Mouse (Mus musculus): Measurements from ENCODE around the gene Med25. TPM values are rescaled to one million over a fixed set of nuclear protein-coding genes. Genes with fewer than 3 reads are reported as not detected.

Gene Med25
- polyA plus RNA-seq, 1 experiment: 57.4 TPM

GRCm38 (mm10) chr7:44850146-44850545 is 42.4 kb downstream of the Med25 start:
- H3ac ChIP-seq (ENCODE audit: control insufficient read depth, insufficient read length): peak overlapping the region; percentile 80
- peak overlapping the region; percentile 72 for H3K4me2 ChIP-seq (ENCODE audit: low read depth)
- H3K4me3 ChIP-seq: peak overlapping the region; percentile 94
- H3K27me3 ChIP-seq (ENCODE audit: control insufficient read depth, insufficient read depth, insufficient read length): no peaks in the 10 kb centered on the region
- H3K36me3 ChIP-seq (ENCODE audit: control insufficient read depth, insufficient read depth): peaks cover 7% of the 10 kb centered on the region
- peaks cover 34% of the 10 kb centered on the region for H3K79me2 ChIP-seq (ENCODE audit: control insufficient read depth, insufficient read depth)
- no peak for TF ChIP-seq USF1 (IDR thresholded peaks at IDR 0.05; ENCODE audit: low read depth)
- TF ChIP-seq POLR2A (IDR thresholded peaks at IDR 0.05; ENCODE audit: insufficient read length, low read depth): peak; percentile 46

GRCm38 (mm10) chr7:44849416-44850111 is 42.9 kb downstream of the Med25 start:
- H3K27me3 ChIP-seq (ENCODE audit: control insufficient read depth, insufficient read depth, insufficient read length): no peaks in the 10 kb centered on the region
- H3K4me2 ChIP-seq (ENCODE audit: low read depth): peak overlapping the region; percentile 72
- H3ac ChIP-seq (ENCODE audit: control insufficient read depth, insufficient read length): peak overlapping the region; percentile 80
- H3K79me2 ChIP-seq (ENCODE audit: control insufficient read depth, insufficient read depth): peaks cover 34% of the 10 kb centered on the region
- peak overlapping the region; percentile 94 for H3K4me3 ChIP-seq
- peaks cover 7% of the 10 kb centered on the region for H3K36me3 ChIP-seq (ENCODE audit: control insufficient read depth, insufficient read depth)
- TF ChIP-seq CEBPB (IDR thresholded peaks at IDR 0.05; ENCODE audit: insufficient read depth, poor library complexity, severe bottlenecking) (0 out of 2 replicates have a peak, but pooled peaks have one; percentile 11), REST (IDR thresholded peaks at IDR 0.05; ENCODE audit: insufficient read depth, insufficient read length) (no peak), POLR2AphosphoS2 (IDR thresholded peaks at IDR 0.05; ENCODE audit: insufficient read length, low read depth) (peak; percentile 48), MYOD1 (IDR thresholded peaks at IDR 0.05; ENCODE audit: control insufficient read depth in 1 of 3, insufficient read length in 2 of 3, low read depth in 2 of 3) (peak in 1 of 3 experiments; percentile 14), MYOG (IDR thresholded peaks at IDR 0.05; ENCODE audit: control insufficient read depth in 1 of 3, insufficient read depth in 1 of 3, insufficient read length in 2 of 3, low read depth in 2 of 3) (no peak), E2F4 (IDR thresholded peaks at IDR 0.05; ENCODE audit: insufficient read depth) (no peak), POLR2A (IDR thresholded peaks at IDR 0.05; ENCODE audit: insufficient read length, low read depth) (peak; percentile 61), MAX (IDR thresholded peaks at IDR 0.05; ENCODE audit: low read depth) (peak; percentile 12), TCF12 (IDR thresholded peaks at IDR 0.05; ENCODE audit: insufficient read depth, poor library complexity, severe bottlenecking) (no peak), USF1 (IDR thresholded peaks at IDR 0.05; ENCODE audit: low read depth) (peak; percentile 46), TCF3 (IDR thresholded peaks at IDR 0.05; ENCODE audit: insufficient read length, low read depth) (no peak), SRF (IDR thresholded peaks at IDR 0.05; ENCODE audit: control insufficient read depth, insufficient read length, low read depth) (peak; percentile 32)

- Histone ChIP-seq H3K36me3 (ENCODE audit: control insufficient read depth, insufficient read depth) (peaks cover 7% of the 10 kb centered on the region), H3ac (ENCODE audit: control insufficient read depth, insufficient read length) (peak within 1 kb of the TSS; percentile 80), H3K4me2 (ENCODE audit: low read depth) (peak within 1 kb of the TSS; percentile 90), H3K4me3 (peak within 1 kb of the TSS; percentile 94), H3K27me3 (ENCODE audit: control insufficient read depth, insufficient read depth, insufficient read length) (no peaks in the 10 kb centered on the region), H3K79me2 (ENCODE audit: control insufficient read depth, insufficient read depth) (peaks cover 34% of the 10 kb centered on the region)
- TF ChIP-seq MYOG (IDR thresholded peaks at IDR 0.05; ENCODE audit: control insufficient read depth in 1 of 3, insufficient read depth in 1 of 3, insufficient read length in 2 of 3, low read depth in 2 of 3) (no peak), USF1 (IDR thresholded peaks at IDR 0.05; ENCODE audit: low read depth) (peak; percentile 84), POLR2A (IDR thresholded peaks at IDR 0.05; ENCODE audit: insufficient read length, low read depth) (peak; percentile 21)
These were observed 43.7 kb downstream of the Med25 start, which contains the start of the genes Akt1s1 and Tbc1d17 for GRCm38 (mm10) chr7:44848561-44849415. Gene Akt1s1 (plus strand): TSS chr7:44848991. Gene Tbc1d17 (minus strand): TSS chr7:44849079.

- Histone ChIP-seq H3K27me3 (ENCODE audit: control insufficient read depth, insufficient read depth, insufficient read length) (no peaks in the 10 kb centered on the region), H3K4me3 (peak overlapping the region; percentile 94), H3ac (ENCODE audit: control insufficient read depth, insufficient read length) (peak overlapping the region; percentile 80), H3K36me3 (ENCODE audit: control insufficient read depth, insufficient read depth) (peaks cover 7% of the 10 kb centered on the region), H3K79me2 (ENCODE audit: control insufficient read depth, insufficient read depth) (peaks cover 34% of the 10 kb centered on the region), H3K4me2 (ENCODE audit: low read depth) (peak overlapping the region; percentile 90)
- TF ChIP-seq MYOD1 (IDR thresholded peaks at IDR 0.05; ENCODE audit: control insufficient read depth in 1 of 3, insufficient read length in 2 of 3, low read depth in 2 of 3) (no peak), POLR2AphosphoS2 (IDR thresholded peaks at IDR 0.05; ENCODE audit: insufficient read length, low read depth) (no peak), TCF12 (IDR thresholded peaks at IDR 0.05; ENCODE audit: insufficient read depth, poor library complexity, severe bottlenecking) (no peak), MYOG (IDR thresholded peaks at IDR 0.05; ENCODE audit: control insufficient read depth in 1 of 3, insufficient read depth in 1 of 3, insufficient read length in 2 of 3, low read depth in 2 of 3) (no peak), E2F4 (IDR thresholded peaks at IDR 0.05; ENCODE audit: insufficient read depth) (no peak), CEBPB (IDR thresholded peaks at IDR 0.05; ENCODE audit: insufficient read depth, poor library complexity, severe bottlenecking) (no peak)
These were observed 44.7 kb downstream of the Med25 start for GRCm38 (mm10) chr7:44847772-44848171.

- no peaks in the 10 kb centered on the region for H3K27me3 ChIP-seq (ENCODE audit: control insufficient read depth, insufficient read depth, insufficient read length)
- H3K4me3 ChIP-seq: no peak overlapping the region
- H3K36me3 ChIP-seq (ENCODE audit: control insufficient read depth, insufficient read depth): peaks cover 7% of the 10 kb centered on the region
- peaks cover 29% of the 10 kb centered on the region for H3K79me2 ChIP-seq (ENCODE audit: control insufficient read depth, insufficient read depth)
- no peak overlapping the region for H3K4me2 ChIP-seq (ENCODE audit: low read depth)
- H3ac ChIP-seq (ENCODE audit: control insufficient read depth, insufficient read length): no peak overlapping the region
- no peak for TF ChIP-seq TCF3 (IDR thresholded peaks at IDR 0.05; ENCODE audit: insufficient read length, low read depth)
- no peak for TF ChIP-seq POLR2AphosphoS2 (IDR thresholded peaks at IDR 0.05; ENCODE audit: insufficient read length, low read depth)
- TF ChIP-seq MAX (IDR thresholded peaks at IDR 0.05; ENCODE audit: low read depth): no peak
- no peak for TF ChIP-seq USF1 (IDR thresholded peaks at IDR 0.05; ENCODE audit: low read depth)
- TF ChIP-seq POLR2A (IDR thresholded peaks at IDR 0.05; ENCODE audit: insufficient read length, low read depth): no peak
- TF ChIP-seq E2F4 (IDR thresholded peaks at IDR 0.05; ENCODE audit: insufficient read depth): no peak
- TF ChIP-seq REST (IDR thresholded peaks at IDR 0.05; ENCODE audit: insufficient read depth, insufficient read length): no peak
- TF ChIP-seq MYOG (IDR thresholded peaks at IDR 0.05; ENCODE audit: control insufficient read depth in 1 of 3, insufficient read depth in 1 of 3, insufficient read length in 2 of 3, low read depth in 2 of 3): no peak
- TF ChIP-seq TCF12 (IDR thresholded peaks at IDR 0.05; ENCODE audit: insufficient read depth, poor library complexity, severe bottlenecking): no peak
These were observed 45.7 kb downstream of the Med25 start for GRCm38 (mm10) chr7:44846804-44847203.
